Mouse (Mus musculus) layer of hippocampus, postnatal 10 days (tissue): ENCODE data around the gene Dnajb14. TPM values are rescaled to one million over a fixed set of nuclear protein-coding genes. Genes with fewer than 3 reads are reported as not detected.
"Not testable (repeated sequence)": the region's sequence is repeated elsewhere in the genome, so short reads cannot be mapped to it uniquely, and the experiment has no call there.

Experiments used
- DNase-seq, 2 experiments: peaks; one replicate each; pipeline ENCODE4 v3.0.0; 2021; ENCODE audit warnings: low spot score in 2 of 2
- total RNA-seq, 2 experiments: library from RNA; stranded (reverse); gene quantifications; 2 replicates each; pipeline ENCODE4 v1.2.3; 2021

Dnajb14 gene
- total RNA-seq, 2 experiments from 2014 or later, result 40.1 to 44.9 TPM

- DNase-seq, result no peak
Observed at GRCm38 (mm10) chr3:137952225-137952913, 84.9 kb downstream of the Dnajb14 start.

DNA sequence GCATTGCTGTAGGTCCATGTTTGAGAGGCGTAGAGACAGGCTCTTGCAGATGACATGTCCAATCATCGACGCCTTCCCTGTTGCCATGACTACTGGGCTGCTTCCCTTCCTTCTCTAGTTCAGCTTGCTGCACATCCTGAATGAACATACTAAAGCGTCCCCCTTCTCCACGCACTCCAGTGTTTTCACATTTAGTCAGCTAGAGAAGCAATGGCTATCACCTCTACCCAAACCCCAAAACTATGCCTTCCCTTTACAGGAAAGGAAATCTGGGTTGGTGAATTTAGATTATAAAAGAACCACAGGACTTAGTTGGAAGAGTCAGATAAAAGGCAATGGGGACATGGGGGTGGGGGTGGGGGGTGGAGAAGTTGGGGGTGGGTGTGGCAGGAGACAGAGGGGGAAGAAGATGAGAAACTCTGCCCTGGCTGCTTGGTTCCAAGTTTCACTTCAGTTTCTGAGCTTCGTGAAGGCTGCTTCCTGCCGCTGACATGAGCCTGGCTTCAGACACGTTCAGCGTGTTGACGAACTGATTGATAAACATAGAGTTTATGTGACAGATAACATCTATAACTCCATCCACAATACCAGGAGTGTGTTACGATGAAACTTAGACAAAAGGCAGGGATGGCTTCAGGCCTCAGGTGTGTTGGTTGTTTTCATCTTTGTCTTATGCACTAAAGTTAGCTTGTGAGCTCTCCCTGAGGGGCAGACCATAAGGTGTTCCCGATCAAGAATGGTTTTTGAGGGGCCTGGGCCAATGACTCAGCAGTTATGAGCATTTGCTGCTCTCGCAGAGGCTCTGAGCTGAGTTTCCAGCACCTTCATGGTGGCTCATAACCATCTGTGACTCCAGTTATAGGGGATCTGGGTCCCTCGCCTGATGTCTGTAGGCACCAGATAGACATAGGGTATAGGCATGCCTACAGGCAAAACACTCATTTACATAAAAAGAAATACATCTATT lies 85.7 kb downstream of the Dnajb14 start:
- DNase-seq, result peak; percentile 55 to 58

DNA sequence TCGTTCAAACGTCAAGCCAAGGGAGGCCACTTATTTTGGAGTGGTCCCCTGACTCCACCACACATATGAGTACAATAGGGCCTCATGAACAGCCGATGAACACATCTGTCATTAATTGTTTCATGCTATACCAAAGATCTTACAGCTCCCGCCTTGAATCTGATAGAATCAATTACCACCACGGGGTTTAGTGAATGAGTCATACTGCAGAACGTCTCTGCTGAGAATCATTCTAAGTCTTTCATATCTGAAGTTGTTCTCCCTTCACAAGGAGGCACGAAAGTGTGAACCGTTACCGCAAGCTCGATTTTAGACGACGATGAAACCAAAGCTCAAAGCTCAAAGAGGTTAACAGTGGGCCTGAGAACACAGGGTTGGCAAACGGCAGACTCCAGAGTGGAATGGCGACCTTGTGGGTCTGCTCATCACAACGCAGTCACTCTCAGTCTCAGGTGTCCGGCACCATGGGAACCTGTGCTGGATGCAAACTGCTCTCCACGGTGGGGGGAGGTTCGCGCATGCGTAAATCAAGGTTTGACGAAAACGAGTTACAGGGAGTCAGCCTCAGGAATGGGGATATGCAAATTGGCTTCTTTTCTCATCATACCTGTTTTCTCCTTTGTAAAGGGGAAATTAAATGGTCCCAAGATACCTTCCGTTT lies 86.9 kb downstream of the Dnajb14 start:
- no peak for DNase-seq

GRCm38 (mm10) chr3:137955560-137956081 lies 88.1 kb downstream of the Dnajb14 start:
- DNase-seq, result no peak

- DNase-seq, result no peak
Observed at GRCm38 (mm10) chr3:137957864-137958263, 90.4 kb downstream of the Dnajb14 start.

DNA sequence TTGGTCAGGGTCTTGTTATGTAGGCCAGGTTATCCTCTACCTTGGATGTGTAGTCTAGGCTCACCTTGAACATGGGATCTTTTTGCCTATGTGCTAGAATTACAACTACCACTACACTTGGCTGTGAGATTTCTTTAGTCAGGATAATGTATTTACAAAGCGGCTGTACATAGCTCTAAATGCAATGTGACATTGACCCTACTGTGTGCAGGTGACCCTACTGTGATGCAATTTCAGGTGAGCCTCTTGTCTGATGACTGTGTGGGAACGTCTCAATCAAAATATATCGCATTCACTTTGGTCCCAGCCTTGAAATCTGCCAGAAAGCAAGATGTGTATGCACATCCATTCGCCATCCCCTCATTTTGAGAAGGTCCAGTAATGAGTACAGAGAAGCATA lies 90.9 kb downstream of the Dnajb14 start:
- DNase-seq, result no peak

DNA sequence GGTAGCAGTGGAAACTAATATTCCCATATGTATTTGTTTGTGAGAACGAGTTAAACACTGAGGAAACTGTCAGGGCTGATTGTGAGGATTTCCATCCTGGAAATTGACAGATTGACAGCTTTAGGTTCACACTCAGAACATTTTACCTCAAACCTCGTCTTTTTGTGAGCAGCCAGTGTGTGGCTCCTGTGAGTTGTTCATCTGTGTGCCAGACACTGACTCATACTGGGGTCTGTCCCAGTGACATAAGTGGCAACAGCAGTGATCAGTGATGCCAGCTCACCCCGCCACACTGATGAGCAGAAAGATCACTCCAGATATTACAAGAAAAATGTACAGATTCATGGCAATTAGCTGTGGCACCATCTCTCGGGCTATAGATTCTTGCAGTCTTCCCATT lies 92.0 kb downstream of the Dnajb14 start:
- no peak for DNase-seq

GRCm38 (mm10) chr3:137961736-137962385 lies 94.4 kb downstream of the Dnajb14 start:
- DNase-seq, result no peak

DNA sequence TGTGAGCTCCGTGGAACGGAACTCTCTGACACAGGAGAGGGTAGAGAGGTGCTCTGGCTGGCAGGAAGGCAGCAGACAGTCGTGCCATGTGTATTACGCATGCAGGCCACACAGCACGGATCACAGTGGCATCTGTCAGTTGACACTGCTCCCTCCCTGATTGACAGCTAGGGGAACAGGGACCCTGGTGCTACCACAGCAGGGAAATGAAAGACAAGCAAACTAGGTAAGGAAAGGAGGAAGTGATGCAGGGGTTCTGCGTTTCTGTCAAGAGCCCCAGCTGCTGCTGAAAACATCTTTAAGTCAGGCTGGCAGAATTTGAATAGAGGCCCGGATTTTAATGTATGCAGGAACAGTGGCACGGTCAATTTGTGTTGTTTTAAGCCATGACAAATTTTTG lies 96.0 kb downstream of the Dnajb14 start:
- no peak for DNase-seq

GRCm38 (mm10) chr3:137964014-137964413 lies 96.5 kb downstream of the Dnajb14 start:
- not testable (repeated sequence) for DNase-seq

Other genes starting within 250 kb of the Dnajb14 start
- 10 to 100 TPM; 10.6 to 12.0 TPM for gene Ddit4l, start 246.1 kb upstream of the Dnajb14 start, total RNA-seq
- gene Gm21962, start 196.2 kb upstream of the Dnajb14 start, total RNA-seq, result not detected
- gene H2afz, start 3.2 kb upstream of the Dnajb14 start, total RNA-seq, result 100 to 1,000 TPM; 193 to 223 TPM
- gene Lamtor3, start 50.8 kb downstream of the Dnajb14 start, total RNA-seq, result 10 to 100 TPM; 65.3 to 66.9 TPM
- gene Dapp1, start 113.9 kb downstream of the Dnajb14 start, total RNA-seq, result 1 to 10 TPM; 4.7 to 7.1 TPM
- gene 1110002E22Rik, start 197.4 kb downstream of the Dnajb14 start, total RNA-seq, result 1 to 10 TPM; 1.3 TPM
- under 1 TPM in 1 of 2 experiments, not detected in 1; 0.20 TPM for gene Gm5105, start 199.7 kb downstream of the Dnajb14 start, total RNA-seq